Mouse (Mus musculus): ENCODE data around the gene Cldn20. TPM values are rescaled to one million over a fixed set of nuclear protein-coding genes. Genes with fewer than 3 reads are reported as not detected.

Gene Cldn20
- total and polyA plus RNA-seq, 3 experiments, result 0.31 to 0.52 TPM; not detected in 1

- TF ChIP-seq SMC3 (IDR thresholded peaks at IDR 0.05; ENCODE audit: low read depth, low read length) (peak; percentile 56), E2F4 (IDR thresholded peaks at IDR 0.05; ENCODE audit: borderline replicate concordance, low read depth, low read length) (no peak), RAD21 (IDR thresholded peaks at IDR 0.05; ENCODE audit: low read depth, low read length) (peak; percentile 31), CTCF (IDR thresholded peaks at IDR 0.05 in 2 of 3, conservative IDR thresholded peaks at IDR 0.05 in 1 of 3; ENCODE audit: control insufficient read depth in 1 of 3, insufficient read depth in 1 of 3, low read depth in 2 of 3, low read length in 3 of 3, poor library complexity in 1 of 3, severe bottlenecking in 1 of 3) (peak in 2 of 3 experiments; percentile 49 to 64; a peak in 4 of 6 replicates)
Measured at GRCm38 (mm10) chr17:3533425-3533824, 1.1 kb downstream of the Cldn20 start.

GRCm38 (mm10) chr17:3540304-3540703 is 8.0 kb downstream of the Cldn20 start:
- no peaks in the 10 kb centered on the region for H3K27me3 ChIP-seq (ENCODE audit: control insufficient read depth in 1 of 2, insufficient read depth in 2 of 2, low read length in 2 of 2)
- no peak overlapping the region for H3K27ac ChIP-seq (ENCODE audit: control insufficient read depth, low read depth, low read length)
- no peak for DNase-seq (ENCODE audit: low read depth, low spot score)
- H3K9ac ChIP-seq (ENCODE audit: control insufficient read depth, low read depth, low read length, poor library complexity, severe bottlenecking), result no peak overlapping the region
- TF ChIP-seq ELF1 (IDR thresholded peaks at IDR 0.05; ENCODE audit: low read depth, low read length) (no peak), POLR2A (IDR thresholded peaks at IDR 0.05; ENCODE audit: control insufficient read depth in 1 of 2, insufficient read depth in 1 of 2, low read depth in 1 of 2, low read length in 2 of 2, poor library complexity in 1 of 2) (no peak), USF2 (IDR thresholded peaks at IDR 0.05; ENCODE audit: borderline replicate concordance in 1 of 2, insufficient read depth in 1 of 2, low read depth in 1 of 2, low read length in 2 of 2) (no peak), MEF2A (IDR thresholded peaks at IDR 0.05; ENCODE audit: extremely low read depth, insufficient replicate concordance, low read depth, low read length, poor library complexity, severe bottlenecking) (no peak), ZC3H11A (IDR thresholded peaks at IDR 0.05; ENCODE audit: low read depth, low read length) (no peak), SIN3A (IDR thresholded peaks at IDR 0.05; ENCODE audit: low read length) (no peak), ZNF384 (IDR thresholded peaks at IDR 0.05; ENCODE audit: low read depth, low read length) (no peak), GABPA (IDR thresholded peaks at IDR 0.05; ENCODE audit: low read depth, low read length) (no peak), TCF12 (IDR thresholded peaks at IDR 0.05; ENCODE audit: low read depth, low read length) (no peak), UBTF (IDR thresholded peaks at IDR 0.05; ENCODE audit: borderline replicate concordance, insufficient read depth, low read depth, low read length) (no peak), NELFE (IDR thresholded peaks at IDR 0.05; ENCODE audit: low read depth, low read length) (no peak), ZMIZ1 (IDR thresholded peaks at IDR 0.05; ENCODE audit: low read depth, low read length) (no peak)
- no peaks in the 10 kb centered on the region for H3K4me1 ChIP-seq (ENCODE audit: control insufficient read depth in 1 of 2, insufficient read depth in 2 of 2, low read length in 2 of 2)
- H3K4me3 ChIP-seq (ENCODE audit: control insufficient read depth in 1 of 2, insufficient read depth in 1 of 2, low read depth in 2 of 2, low read length in 2 of 2), result no peak overlapping the region
- H3K79me2 ChIP-seq (ENCODE audit: control insufficient read depth, insufficient read depth, low read length, poor library complexity), result no peaks in the 10 kb centered on the region
- H3K9me3 ChIP-seq (replicated peaks; ENCODE audit: insufficient read depth, low read length), result no peaks in the 10 kb centered on the region
- H3K36me3 ChIP-seq (ENCODE audit: control insufficient read depth in 1 of 2, insufficient read depth in 2 of 2, low read length in 2 of 2), result no peaks in the 10 kb centered on the region; a peak in 1 of 4 replicates

More at GRCm38 (mm10) chr17:3533425-3533824, 1.1 kb downstream of the Cldn20 start:
- Histone ChIP-seq H3K79me2 (ENCODE audit: control insufficient read depth, insufficient read depth, low read length, poor library complexity) (no peaks in the 10 kb centered on the region), H3K4me3 (ENCODE audit: control insufficient read depth in 1 of 2, insufficient read depth in 1 of 2, low read depth in 2 of 2, low read length in 2 of 2) (no peak overlapping the region), H3K36me3 (ENCODE audit: control insufficient read depth in 1 of 2, insufficient read depth in 2 of 2, low read length in 2 of 2) (peaks cover 0 to 10% of the 10 kb centered on the region in 2 experiments; a peak in 3 of 4 replicates), H3K27me3 (ENCODE audit: control insufficient read depth in 1 of 2, insufficient read depth in 2 of 2, low read length in 2 of 2) (no peaks in the 10 kb centered on the region), H3K27ac (ENCODE audit: control insufficient read depth, low read depth, low read length) (no peak overlapping the region), H3K9me3 (replicated peaks; ENCODE audit: insufficient read depth, low read length) (no peaks in the 10 kb centered on the region), H3K4me1 (ENCODE audit: control insufficient read depth in 1 of 2, insufficient read depth in 2 of 2, low read length in 2 of 2) (peaks cover 8 to 9% of the 10 kb centered on the region in 2 experiments), H3K9ac (ENCODE audit: control insufficient read depth, low read depth, low read length, poor library complexity, severe bottlenecking) (no peak overlapping the region)
- peak; percentile 54 for DNase-seq (ENCODE audit: low read depth, low spot score)
